Mouse (Mus musculus): ENCODE measurements around the gene Xkr7.
A peak's percentile ranks its signal among the peaks of the same experiment; 100 is the strongest.

Xkr7 gene

DNA sequence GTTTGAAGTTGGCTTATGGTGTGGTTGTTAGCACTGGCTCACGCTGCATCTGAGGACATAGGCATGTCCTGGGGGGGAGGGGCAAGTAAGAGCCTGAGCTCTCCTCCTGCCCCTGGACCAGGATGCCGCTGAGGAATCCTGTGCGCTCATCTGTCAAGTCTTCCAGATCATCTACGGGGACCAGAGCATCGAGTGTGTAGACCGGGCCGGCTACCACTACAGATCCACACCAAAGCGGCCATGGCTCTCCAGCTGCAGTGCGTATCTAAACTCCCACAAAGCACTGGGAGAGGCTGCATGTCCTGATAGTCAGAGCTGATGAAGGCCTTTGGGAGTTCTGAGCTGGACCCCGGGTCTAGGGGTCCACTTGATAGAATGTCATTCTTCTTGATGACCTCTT, 43.0 kb downstream of the Xkr7 start:
- DNase-seq: no peak

DNA sequence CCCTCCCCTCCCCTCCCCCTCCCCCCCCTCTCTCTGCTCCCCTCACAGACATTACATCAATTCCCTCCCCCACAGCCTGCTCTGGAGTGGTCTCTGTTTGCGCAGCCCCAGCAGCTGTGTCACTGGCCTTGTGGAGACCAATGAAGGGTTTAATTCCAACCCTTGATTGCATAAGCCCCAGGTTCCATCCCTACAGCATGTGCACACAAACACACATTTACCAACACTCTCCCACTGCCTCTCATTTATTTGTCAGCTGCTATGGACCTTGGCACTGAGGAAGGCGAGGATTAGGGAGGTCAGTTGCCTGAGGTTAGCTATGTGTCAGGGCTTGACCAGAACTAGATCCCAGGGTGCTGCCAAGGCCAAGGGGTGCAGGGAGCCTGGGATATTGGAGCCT, 44.3 kb downstream of the Xkr7 start:
- DNase-seq: no peak

DNA sequence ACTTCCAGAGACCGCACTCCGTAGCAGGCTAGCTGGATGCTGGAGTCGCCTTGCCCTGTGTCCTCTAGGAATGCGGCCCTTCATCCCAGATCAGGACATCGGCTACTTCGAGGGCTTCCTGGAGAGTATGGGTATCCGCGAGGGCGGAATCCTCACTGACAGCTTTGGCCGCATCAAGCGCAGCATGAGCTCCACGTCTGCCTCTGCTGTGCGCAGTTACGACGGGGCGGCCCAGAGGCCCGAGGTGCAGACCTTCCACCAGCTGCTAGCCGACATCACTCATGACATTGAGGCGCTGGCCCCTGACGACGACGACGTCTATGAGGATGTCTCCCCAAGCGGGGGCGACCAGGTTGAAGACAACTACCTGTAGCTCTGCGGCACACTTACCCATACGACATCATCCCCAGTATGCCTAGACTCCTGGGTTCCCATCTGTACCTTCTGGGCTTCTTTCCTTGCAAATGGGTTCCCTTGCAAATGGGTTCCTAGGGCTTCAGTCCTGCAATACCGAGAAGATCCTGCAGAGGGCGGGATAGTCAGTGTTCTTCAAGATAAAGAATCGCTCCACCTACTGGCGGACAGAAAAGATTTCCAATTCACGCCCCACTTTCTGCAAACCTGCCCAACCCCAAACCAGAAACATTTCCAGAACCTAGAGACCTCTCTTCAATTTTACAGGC, 49.3 kb downstream of the Xkr7 start:
- peak; percentile 74 for DNase-seq

DNA sequence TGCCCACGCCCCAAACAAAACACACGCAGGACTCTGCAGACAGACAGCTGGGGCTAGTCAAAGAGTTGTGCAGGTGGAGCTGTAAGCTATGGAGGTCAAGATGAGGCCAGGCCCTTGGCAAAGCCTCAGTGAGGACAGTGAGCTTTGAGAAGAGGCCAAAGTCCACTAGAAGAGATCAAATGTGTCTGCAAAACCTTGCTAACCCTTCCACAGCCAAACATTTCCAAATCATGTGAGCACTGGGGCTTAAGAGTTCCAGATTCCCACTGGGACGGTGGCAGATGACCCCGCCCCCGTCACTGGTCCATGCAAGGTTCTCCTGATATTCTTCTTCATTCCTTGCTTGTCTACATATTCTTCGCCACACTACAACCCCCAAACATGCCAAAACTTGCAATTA, 50.2 kb downstream of the Xkr7 start:
- DNase-seq: no peak

DNA sequence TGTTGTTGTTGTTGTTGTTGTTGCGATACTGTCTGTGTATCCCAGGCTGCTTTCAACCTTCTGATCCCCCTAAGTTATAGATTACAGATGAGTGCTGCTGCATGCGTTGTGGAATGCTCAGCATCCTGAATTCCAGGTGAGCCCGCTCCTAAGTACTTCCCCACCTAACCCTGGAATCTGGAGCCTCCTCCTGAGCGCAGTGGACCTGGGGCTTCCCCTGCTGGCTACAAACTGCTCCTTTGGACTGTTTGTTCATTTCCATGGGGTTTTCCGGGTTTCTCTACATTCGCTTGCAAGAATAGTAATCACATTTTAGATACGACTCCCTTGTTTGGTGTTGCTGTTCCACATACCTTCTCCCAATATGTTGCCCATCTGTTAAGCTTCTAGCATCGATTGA, 51.6 kb downstream of the Xkr7 start:
- no peak for DNase-seq

DNA sequence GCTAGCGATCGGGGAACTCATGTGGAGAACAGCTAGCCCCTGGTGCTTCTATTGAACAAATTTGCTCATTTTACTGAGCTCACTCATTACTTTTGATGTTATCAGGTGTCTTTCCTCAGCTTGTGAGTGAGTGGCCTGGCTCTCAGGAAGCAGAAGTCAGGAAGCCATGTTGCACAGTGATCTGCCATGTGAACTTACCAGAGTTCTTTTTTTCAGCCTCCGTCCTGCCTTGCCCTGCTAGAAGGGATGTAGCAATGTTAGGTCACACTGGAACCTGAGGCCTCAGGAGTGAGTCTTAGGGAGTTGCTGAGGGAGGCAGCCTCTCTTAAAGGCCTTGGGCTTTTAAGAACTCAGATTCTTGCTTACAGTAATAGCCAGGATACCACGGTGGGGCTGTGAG, 52.2 kb downstream of the Xkr7 start:
- DNase-seq: no peak

DNA sequence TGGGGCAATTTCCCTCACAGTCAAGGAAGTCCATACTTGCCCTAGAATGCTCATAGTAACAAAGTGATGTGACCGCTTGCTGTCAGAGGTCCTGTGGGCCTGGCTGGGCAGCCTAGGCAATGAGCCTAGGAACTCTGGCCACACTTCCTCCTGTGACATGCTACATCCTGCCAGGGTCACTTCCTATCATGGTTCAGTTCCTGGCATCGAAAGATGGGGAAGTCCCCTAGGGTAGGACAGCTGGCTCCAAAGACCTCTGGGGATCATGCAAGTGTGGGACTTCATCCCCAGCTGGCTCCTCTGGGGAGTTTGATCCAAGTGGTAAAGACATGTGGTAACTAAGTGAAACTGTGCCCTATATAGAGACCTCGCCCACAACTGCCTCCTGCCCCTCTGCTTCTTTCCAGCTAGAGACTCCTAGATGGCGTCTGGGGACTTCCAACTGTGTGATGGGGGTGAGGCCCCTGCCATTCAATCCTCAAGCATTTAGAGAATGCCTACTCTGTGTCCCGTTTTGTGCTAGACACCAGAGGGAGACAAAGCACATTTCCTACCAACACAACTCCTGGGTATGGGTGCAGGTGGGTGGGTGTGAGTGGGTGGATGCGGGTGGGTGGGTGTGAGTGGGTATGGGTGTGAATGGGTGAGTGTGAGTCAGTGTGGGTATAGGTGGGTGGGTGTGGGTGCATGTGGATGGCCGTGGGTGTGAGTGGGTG, 52.8 kb downstream of the Xkr7 start:
- DNase-seq: no peak

DNA sequence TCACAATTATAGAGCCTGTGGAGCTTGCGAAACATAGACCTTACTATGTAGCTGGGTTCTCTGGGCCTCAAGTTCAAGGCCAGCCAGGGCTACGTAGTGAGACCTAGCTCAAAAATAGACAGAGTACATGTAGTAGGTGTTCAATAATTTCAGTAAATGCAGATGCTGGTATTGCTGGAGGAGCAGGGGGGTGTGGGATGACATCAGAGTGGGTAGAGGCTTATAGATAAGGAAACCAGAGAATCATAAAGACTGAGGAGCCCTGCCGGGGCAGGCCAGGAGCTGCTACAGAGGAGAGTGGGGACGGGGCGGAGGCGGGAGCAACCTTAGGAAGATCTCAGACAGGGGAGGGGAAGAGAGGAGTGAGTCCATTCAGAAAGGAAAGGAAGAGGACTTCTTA, 53.9 kb downstream of the Xkr7 start:
- no peak for DNase-seq

DNA sequence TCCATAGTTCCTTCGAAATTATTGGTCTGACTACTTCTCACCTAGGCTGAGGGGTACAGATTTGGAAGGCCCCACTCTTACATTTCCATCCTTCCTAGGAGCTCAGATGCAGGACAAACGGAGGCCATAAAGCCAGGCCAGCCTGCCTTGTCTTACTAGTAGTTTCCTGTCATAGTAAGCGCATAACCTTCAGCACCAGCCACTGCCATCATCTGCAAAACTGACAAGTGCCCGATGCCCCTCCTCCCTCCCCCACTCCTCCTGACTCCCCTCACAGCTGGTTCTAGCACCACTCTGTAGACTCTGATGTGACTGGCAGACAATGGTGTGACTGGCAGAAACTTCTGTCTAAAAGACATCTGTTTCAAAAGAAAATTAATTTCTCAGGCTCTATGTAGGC, 54.5 kb downstream of the Xkr7 start:
- DNase-seq: no peak

DNA sequence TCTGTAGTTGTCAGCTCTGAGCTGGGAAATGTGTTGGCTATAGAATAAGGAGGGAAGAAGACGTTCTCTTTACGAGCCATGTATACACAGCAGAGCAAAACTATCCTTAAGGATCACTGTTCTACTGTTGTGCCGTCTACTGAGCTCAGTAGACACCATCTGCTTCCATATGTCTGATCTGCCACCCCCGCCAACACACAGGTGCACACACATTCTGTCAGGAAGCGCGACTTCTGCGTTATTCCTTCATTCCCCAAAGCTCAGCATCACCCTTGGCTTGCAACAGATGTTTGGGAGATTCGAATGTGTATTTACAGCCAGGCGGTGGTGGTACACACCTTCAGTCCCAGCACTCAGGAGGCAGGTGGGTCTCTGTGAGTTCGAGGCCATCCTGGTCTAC, 55.4 kb downstream of the Xkr7 start:
- no peak for DNase-seq

DNA sequence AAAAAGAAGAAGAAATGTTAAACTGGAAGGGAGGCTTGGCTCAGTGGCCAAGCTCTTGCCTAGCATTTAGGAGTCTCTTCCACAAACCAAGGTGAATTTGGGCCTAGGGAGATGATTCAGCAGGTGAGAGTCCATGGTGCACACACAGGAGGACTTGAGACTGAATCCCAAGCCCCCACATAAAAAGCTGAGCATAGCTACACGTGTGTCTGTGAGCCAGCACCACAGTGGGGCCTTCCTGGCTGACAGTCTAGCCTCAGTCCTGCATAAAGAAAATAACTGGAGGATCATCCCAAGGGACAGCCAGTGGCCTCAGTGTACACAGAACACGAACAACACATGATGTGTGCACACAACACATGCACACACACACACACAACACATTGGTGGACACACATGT, 57.7 kb downstream of the Xkr7 start:
- no peak for DNase-seq

DNA sequence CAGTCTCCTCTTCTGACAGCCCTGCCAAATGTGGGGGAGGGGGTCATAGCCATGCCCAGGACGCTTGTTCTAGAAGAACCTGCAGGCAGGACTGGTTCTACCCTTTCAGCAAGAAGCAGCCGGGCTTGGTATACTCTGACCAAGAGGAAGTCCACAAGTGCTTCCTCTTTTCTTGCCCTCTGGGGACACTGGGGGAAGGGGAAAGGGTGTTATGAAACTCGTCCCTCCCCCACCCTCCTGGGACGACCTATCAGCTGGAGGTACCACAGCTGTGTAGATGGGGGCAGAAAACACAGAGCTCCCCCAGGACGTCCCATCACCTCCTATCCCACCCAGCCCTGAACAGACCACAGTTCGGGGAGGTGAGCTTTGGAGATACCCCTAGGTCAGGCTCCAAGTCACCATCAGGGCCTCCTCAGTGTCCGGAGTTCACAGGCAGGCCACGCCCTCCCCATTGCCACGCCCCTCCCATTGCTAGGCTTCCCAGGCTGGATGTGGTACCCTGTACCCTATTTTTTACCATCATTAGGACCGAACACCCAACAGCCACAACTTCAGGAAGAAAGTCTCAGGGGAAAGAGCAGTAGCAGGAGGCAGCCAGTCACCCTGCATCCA, 59.0 kb downstream of the Xkr7 start:
- no peak for DNase-seq

Measured in cerebellum, adult 11-12 months (tissue).